Comparison of ENCODE assay signal across 1 mouse cellular context in genomic region chr4:154963901-154964580, GRCm38 (mm10).
TF ChIP-seq lines count a peak whose summit lies in the region.

TSS of gene Pank4 (plus strand) at chr4:154964123.

TF ChIP-seq in CH12.LX, 34 proteins besides CTCF, POLR2A, EP300 and RAD21 (continued from another document):
- TF ChIP-seq SIN3A (IDR thresholded peaks at IDR 0.05; ENCODE audit: low read length), result peak; percentile 60
- no peak for TF ChIP-seq BHLHE40 (IDR thresholded peaks at IDR 0.05; ENCODE audit: low read depth, low read length)
- no peak; the same call in 1 of the 2 replicates for TF ChIP-seq IRF4 (IDR thresholded peaks at IDR 0.05; ENCODE audit: low read depth, low read length)
- peak; percentile 77 for TF ChIP-seq ZMIZ1 (IDR thresholded peaks at IDR 0.05; ENCODE audit: low read depth, low read length)
- no peak for TF ChIP-seq MAFK (IDR thresholded peaks at IDR 0.05; ENCODE audit: insufficient replicate concordance, low read length)
- TF ChIP-seq CHD2 (IDR thresholded peaks at IDR 0.05; ENCODE audit: low read length), result no peak
